Mouse (Mus musculus) megakaryocyte-erythroid progenitor cell, adult 5 weeks (primary cell): ENCODE data around the gene Gm11565. TPM values are rescaled to one million over a fixed set of nuclear protein-coding genes. Genes with fewer than 3 reads are reported as not detected.

Source experiments
- polyA plus RNA-seq: library from polyadenylated mRNA; stranded (reverse); fragments of >175 nt; gene quantifications from 2 replicates; pipeline ENCODE4 v1.2.3, GENCODE M21; 2012

Gm11565 gene
- not detected in 2 replicates for polyA plus RNA-seq

GRCm38 (mm10) chr11:99914451-99914850 is at the start of gene Gm11565:
Gm11565 (plus strand) TSS chr11:99914751.

GRCm38 (mm10) chr11:99873089-99873488 is 41.5 kb upstream of the Gm11565 start, which contains the start of gene Krtap9-1:
Krtap9-1 (plus strand) TSS chr11:99873389.

GRCm38 (mm10) chr11:99878887-99879286 is 35.7 kb upstream of the Gm11565 start, which contains the start of gene Gm11567:
Gm11567 (plus strand) TSS chr11:99879187.

GRCm38 (mm10) chr11:99907620-99908019 is 6.9 kb upstream of the Gm11565 start, which contains the start of gene Krtap31-1:
Krtap31-1 (plus strand) TSS chr11:99907920.

GRCm38 (mm10) chr11:99935991-99936390 is 21.4 kb downstream of the Gm11565 start, which contains the start of gene Krtap31-2:
Krtap31-2 (plus strand) TSS chr11:99936291.

GRCm38 (mm10) chr11:99948175-99948574 is 33.6 kb downstream of the Gm11565 start, which contains the start of gene Krtap9-5:
Krtap9-5 (plus strand) TSS chr11:99948475.

Other genes with a start within 250 kb of the Gm11565 start
- 0.08 TPM in 1 of 2 replicates, not detected in the other for gene Krtap4-6, start 248.8 kb upstream of the Gm11565 start, polyA plus RNA-seq
- not detected in 2 replicates for gene Gm14190, start 224.0 kb upstream of the Gm11565 start, polyA plus RNA-seq
- gene Gm14180, start 180.5 kb upstream of the Gm11565 start, polyA plus RNA-seq = not detected in 2 replicates
- not detected in 2 replicates for gene Gm11595, start 141.8 kb upstream of the Gm11565 start, polyA plus RNA-seq
- gene Krtap4-8, start 134.0 kb upstream of the Gm11565 start, polyA plus RNA-seq = not detected in 2 replicates
- not detected in 2 replicates for gene Krtap4-9, start 129.6 kb upstream of the Gm11565 start, polyA plus RNA-seq
- not detected in 2 replicates for gene Gm11596, start 121.3 kb upstream of the Gm11565 start, polyA plus RNA-seq
- gene Gm11569, start 115.8 kb upstream of the Gm11565 start, polyA plus RNA-seq = not detected in 2 replicates
- gene Gm11554, start 110.3 kb upstream of the Gm11565 start, polyA plus RNA-seq = not detected in 2 replicates
- not detected in 2 replicates for gene Krtap4-13, start 104.9 kb upstream of the Gm11565 start, polyA plus RNA-seq
- gene Gm11564, start 99.1 kb upstream of the Gm11565 start, polyA plus RNA-seq = not detected in 2 replicates
- gene 2300003K06Rik, start 76.7 kb upstream of the Gm11565 start, polyA plus RNA-seq = not detected in 2 replicates
- not detected in 2 replicates for gene Krtap4-16, start 63.1 kb upstream of the Gm11565 start, polyA plus RNA-seq
- not detected in 2 replicates for gene Gm11568, start 56.8 kb upstream of the Gm11565 start, polyA plus RNA-seq
- gene Gm11559, start 50.3 kb upstream of the Gm11565 start, polyA plus RNA-seq = not detected in 2 replicates
- not detected in 2 replicates for gene Krtap9-1, start 41.4 kb upstream of the Gm11565 start, polyA plus RNA-seq
- gene Gm11567, start 35.6 kb upstream of the Gm11565 start, polyA plus RNA-seq = not detected in 2 replicates
- gene Krtap31-1, start 6.8 kb upstream of the Gm11565 start, polyA plus RNA-seq = not detected in 2 replicates
- gene Krtap31-2, start 21.5 kb downstream of the Gm11565 start, polyA plus RNA-seq = not detected in 2 replicates
- gene Krtap9-5, start 33.7 kb downstream of the Gm11565 start, polyA plus RNA-seq = not detected in 2 replicates
- gene Krtap29-1, start 64.3 kb downstream of the Gm11565 start, polyA plus RNA-seq = not detected in 2 replicates
- gene Krtap16-1, start 71.8 kb downstream of the Gm11565 start, polyA plus RNA-seq = not detected in 2 replicates
- not detected in 2 replicates for gene Krtap17-1, start 79.2 kb downstream of the Gm11565 start, polyA plus RNA-seq
- not detected in 2 replicates for gene Krt33a, start 101.5 kb downstream of the Gm11565 start, polyA plus RNA-seq
- gene Krt33b, start 115.1 kb downstream of the Gm11565 start, polyA plus RNA-seq = not detected in 2 replicates
- not detected in 2 replicates for gene Krt34, start 126.8 kb downstream of the Gm11565 start, polyA plus RNA-seq
- not detected in 2 replicates for gene Krt31, start 135.8 kb downstream of the Gm11565 start, polyA plus RNA-seq
- not detected in 2 replicates for gene Krt32, start 173.5 kb downstream of the Gm11565 start, polyA plus RNA-seq
- gene Krt35, start 181.5 kb downstream of the Gm11565 start, polyA plus RNA-seq = not detected in 2 replicates
- gene Krt36, start 190.9 kb downstream of the Gm11565 start, polyA plus RNA-seq = not detected in 2 replicates
- not detected in 2 replicates for gene Krt13, start 206.8 kb downstream of the Gm11565 start, polyA plus RNA-seq
- not detected in 2 replicates for gene Krt15, start 221.2 kb downstream of the Gm11565 start, polyA plus RNA-seq
- gene Krt19, start 233.9 kb downstream of the Gm11565 start, polyA plus RNA-seq = not detected in 2 replicates